Mouse (Mus musculus) hindbrain, embryonic 13.5 days (tissue): ENCODE data around the gene Nrxn2. TPM values are rescaled to one million over a fixed set of nuclear protein-coding genes. Genes with fewer than 3 reads are reported as not detected.

ENCODE experiments used
- ATAC-seq: fragments of 200-750 bp; cut with Nextera tagmentation; 2 replicates; pipeline ENCODE4 v1.8.0; 2017; ENCODE audit warnings: moderate TSS enrichment; ENCODE audit not compliant: low FRiP score
- H3K27ac ChIP-seq: fragments of 300-500 bp; sonication (generic); 2 replicates; pipeline ENCODE4 v1.5.1; 2015; ENCODE audit warnings: inconsistent platforms, mild to moderate bottlenecking, moderate library complexity
- H3K27me3 ChIP-seq: fragments of 300-500 bp; sonication (generic); 2 replicates; pipeline ENCODE4 v1.6.1; 2015; ENCODE audit warnings: mild to moderate bottlenecking, inconsistent platforms
- H3K36me3 ChIP-seq: fragments of 300-500 bp; sonication (generic); 2 replicates; pipeline ENCODE4 v1.6.1; 2015; ENCODE audit warnings: mild to moderate bottlenecking, inconsistent platforms
- H3K4me1 ChIP-seq: fragments of 300-500 bp; sonication (generic); replicated peaks from 2 replicates; pipeline ENCODE4 v1.6.1; 2015; ENCODE audit warnings: inconsistent platforms
- H3K4me2 ChIP-seq: fragments of 300-500 bp; sonication (generic); 2 replicates; pipeline ENCODE4 v1.6.1; 2015; ENCODE audit warnings: inconsistent platforms, mild to moderate bottlenecking, moderate library complexity
- H3K4me3 ChIP-seq: fragments of 300-500 bp; sonication (generic); 2 replicates; pipeline ENCODE4 v1.5.1; 2015; ENCODE audit warnings: mild to moderate bottlenecking, inconsistent platforms
- H3K9ac ChIP-seq: fragments of 300-500 bp; sonication (generic); 2 replicates; pipeline ENCODE4 v1.6.1; 2015; ENCODE audit warnings: mild to moderate bottlenecking, inconsistent platforms
- H3K9me3 ChIP-seq: fragments of 300-500 bp; sonication (generic); 2 replicates; pipeline ENCODE4 v1.6.1; 2016; ENCODE audit warnings: inconsistent platforms
- WGBS: fragments of 180-500 bp; shearing (Covaris S2); methylation state at CpG from one replicate; pipeline ENCODE4 v1.1.7; 2015; 5-methylcytosine and 5-hydroxymethylcytosine counted together
- polyA plus RNA-seq: library from polyadenylated mRNA; unstranded; fragments of >200 nt; fragmentation: Nextera tagmentation; extraction: Ambion mirVana; gene quantifications from 2 replicates; pipeline ENCODE4 v1.2.1, GENCODE M21; 2015

The Nrxn2 gene
- 23.5 and 27.7 TPM in 2 replicates for polyA plus RNA-seq

GRCm38 (mm10) chr19:6418233-6418879 lies at the start of gene Nrxn2:
Nrxn2 (plus strand) TSS chr19:6418731.
- peak; percentile 92 for ATAC-seq
- 0% methylated on average over 43 of the region's 46 CpGs for WGBS
- Histone ChIP-seq H3K36me3 (no peaks in the 10 kb centered on the region), H3K27me3 (peaks cover 16% of the 10 kb centered on the region; the same call in 1 of the 2 replicates), H3K27ac (peak within 1 kb of the TSS; percentile 97), H3K4me1 (peaks cover 81% of the 10 kb centered on the region), H3K4me2 (peak within 1 kb of the TSS; percentile 83), H3K9me3 (no peaks in the 10 kb centered on the region), H3K4me3 (peak within 1 kb of the TSS; percentile 61), H3K9ac (peak within 1 kb of the TSS; percentile 90)

DNA sequence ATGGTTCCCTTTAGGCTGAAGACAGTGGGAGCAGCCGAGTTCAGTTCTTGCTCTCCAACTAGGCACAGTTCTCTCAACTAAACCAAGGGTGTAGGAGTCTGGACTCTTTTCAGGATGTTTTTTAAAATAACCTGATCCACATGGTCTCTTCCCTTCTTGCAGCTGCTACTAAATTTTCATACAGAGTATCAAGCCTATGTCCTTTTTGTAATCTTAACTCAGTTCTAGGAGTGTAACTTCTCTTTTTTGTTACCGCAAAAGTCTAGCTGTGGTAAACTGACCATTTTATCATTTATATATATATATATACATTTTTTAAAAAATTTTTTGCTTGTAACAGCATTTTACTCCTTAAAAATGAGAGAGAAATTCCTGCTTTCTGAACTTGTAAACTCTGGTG lies 48.4 kb upstream of the Nrxn2 start:
- Histone ChIP-seq H3K27ac (no peak overlapping the region), H3K27me3 (no peaks in the 10 kb centered on the region), H3K4me3 (no peak overlapping the region), H3K4me2 (no peak overlapping the region), H3K36me3 (peaks cover 94% of the 10 kb centered on the region), H3K4me1 (peaks cover 20% of the 10 kb centered on the region), H3K9me3 (no peaks in the 10 kb centered on the region), H3K9ac (no peak overlapping the region)
- ATAC-seq, result no peak
- 93% methylated on average over 2 of the region's 2 CpGs for WGBS

GRCm38 (mm10) chr19:6372433-6372832 lies 46.1 kb upstream of the Nrxn2 start:
- no peak for ATAC-seq
- H3K9ac ChIP-seq, result no peak overlapping the region
- H3K4me3 ChIP-seq, result no peak overlapping the region
- peaks cover 11% of the 10 kb centered on the region for H3K4me1 ChIP-seq
- H3K27ac ChIP-seq, result no peak overlapping the region
- H3K36me3 ChIP-seq, result peaks cover 97% of the 10 kb centered on the region
- WGBS, result 93% methylated on average over 3 of the region's 3 CpGs
- no peaks in the 10 kb centered on the region for H3K9me3 ChIP-seq
- no peaks in the 10 kb centered on the region for H3K27me3 ChIP-seq
- H3K4me2 ChIP-seq, result no peak overlapping the region

DNA sequence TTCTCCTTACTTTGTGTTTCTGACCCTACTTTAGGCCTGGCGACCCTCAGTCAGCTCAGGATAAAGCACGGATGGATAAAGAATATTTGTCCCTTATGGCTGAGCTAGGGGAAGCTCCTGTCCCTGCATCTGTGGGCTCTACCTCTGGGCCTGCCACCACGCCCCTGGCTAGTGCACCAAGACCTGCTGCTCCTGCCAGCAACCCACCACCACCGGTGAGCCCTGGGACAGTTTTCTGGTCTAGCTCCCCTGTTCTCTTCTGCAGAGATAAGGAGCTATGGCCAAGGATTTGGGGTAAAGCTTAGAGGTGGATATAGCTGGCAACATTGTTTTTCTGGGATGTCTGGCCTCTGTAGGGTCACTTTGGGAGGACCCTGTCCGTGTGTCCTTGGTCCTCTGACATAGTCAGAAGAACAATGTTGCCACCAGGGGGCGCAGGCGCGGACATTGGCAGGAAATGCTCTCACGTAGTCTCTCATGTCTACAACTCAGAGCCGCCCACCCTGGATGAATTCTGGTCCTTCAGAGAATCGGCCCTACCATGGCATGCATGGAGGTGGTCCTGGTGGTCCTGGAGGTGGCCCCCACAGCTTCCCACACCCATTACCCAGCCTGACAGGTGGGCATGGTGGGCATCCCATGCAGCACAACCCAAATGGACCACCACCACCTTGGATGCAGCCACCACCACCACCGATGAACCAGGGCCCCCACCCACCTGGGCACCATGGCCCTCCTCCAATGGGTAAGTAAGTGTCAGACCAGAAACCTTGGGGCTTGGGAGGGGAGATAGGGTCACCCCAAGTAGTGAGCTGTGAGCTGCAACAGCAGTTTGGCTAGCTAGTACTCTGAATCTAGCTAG lies 44.8 kb upstream of the Nrxn2 start:
- Histone ChIP-seq H3K9ac (no peak overlapping the region), H3K36me3 (peaks cover 97% of the 10 kb centered on the region), H3K4me3 (no peak overlapping the region), H3K4me2 (no peak overlapping the region), H3K27ac (no peak overlapping the region), H3K9me3 (no peaks in the 10 kb centered on the region), H3K4me1 (peaks cover 12% of the 10 kb centered on the region), H3K27me3 (no peaks in the 10 kb centered on the region)
- WGBS, result 68% methylated on average over 12 of the region's 12 CpGs
- ATAC-seq, result peak; percentile 43; the same call in 1 of the 2 replicates

- no peak for ATAC-seq
- Histone ChIP-seq H3K4me3 (no peak overlapping the region), H3K36me3 (peaks cover 98% of the 10 kb centered on the region), H3K4me2 (no peak overlapping the region), H3K9me3 (no peaks in the 10 kb centered on the region), H3K4me1 (peaks cover 12% of the 10 kb centered on the region), H3K27ac (no peak overlapping the region), H3K9ac (no peak overlapping the region), H3K27me3 (no peaks in the 10 kb centered on the region)
- 99% methylated on average over 10 of the region's 10 CpGs for WGBS
Measured at GRCm38 (mm10) chr19:6374571-6374970, 44.0 kb upstream of the Nrxn2 start.

- WGBS, result 87% methylated on average over 40 of the region's 42 CpGs
- Histone ChIP-seq H3K27me3 (no peaks in the 10 kb centered on the region), H3K4me3 (no peak overlapping the region), H3K36me3 (peaks cover 89% of the 10 kb centered on the region), H3K4me2 (no peak overlapping the region), H3K9ac (no peak overlapping the region), H3K27ac (no peak overlapping the region), H3K4me1 (peaks cover 12% of the 10 kb centered on the region), H3K9me3 (no peaks in the 10 kb centered on the region)
- peak; percentile 22; the same call in 1 of the 2 replicates for ATAC-seq
Measured at GRCm38 (mm10) chr19:6375423-6376254, 42.9 kb upstream of the Nrxn2 start.

DNA sequence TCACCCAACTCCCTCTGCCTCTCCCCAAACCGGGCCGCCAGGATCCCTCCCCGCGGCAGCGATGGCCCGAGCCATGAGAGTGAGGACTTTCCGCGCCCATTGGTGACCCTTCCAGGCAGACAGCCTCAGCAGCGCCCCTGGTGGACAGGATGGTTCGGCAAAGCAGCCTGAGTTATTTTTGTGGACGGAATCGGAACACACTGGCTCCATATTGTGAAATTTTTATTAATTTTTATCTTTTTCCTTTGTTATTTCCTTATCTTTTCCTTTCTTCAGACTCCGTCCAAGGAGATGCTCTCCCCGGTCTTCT lies 42.3 kb upstream of the Nrxn2 start:
- Histone ChIP-seq H3K9me3 (no peaks in the 10 kb centered on the region), H3K27ac (no peak overlapping the region)
- WGBS, result 72% methylated on average over 14 of the region's 14 CpGs

DNA sequence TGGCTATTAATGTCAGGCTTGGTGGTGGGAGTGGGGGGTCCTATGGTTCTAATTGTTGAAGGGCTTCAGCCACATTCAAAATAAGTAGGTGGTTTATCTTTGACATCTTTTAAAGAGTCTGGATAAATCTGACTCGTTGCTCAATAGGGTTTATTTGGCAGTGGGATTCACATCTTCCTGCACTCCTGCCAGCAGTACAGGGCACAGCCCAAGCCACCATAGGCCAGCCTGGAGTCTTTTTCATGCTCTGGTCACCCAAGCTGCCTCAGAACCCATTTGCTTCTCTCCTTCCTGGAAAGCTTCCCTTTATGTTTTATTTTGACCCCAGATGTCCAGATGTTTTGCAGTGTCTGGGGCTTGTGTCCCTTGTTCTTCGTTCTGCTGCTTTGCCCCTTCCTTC lies 41.9 kb upstream of the Nrxn2 start:
- ATAC-seq, result no peak
- no peaks in the 10 kb centered on the region for H3K9me3 ChIP-seq
- H3K4me3 ChIP-seq, result no peak overlapping the region
- no peak overlapping the region for H3K9ac ChIP-seq
- H3K36me3 ChIP-seq, result peaks cover 82% of the 10 kb centered on the region
- no peak overlapping the region for H3K4me2 ChIP-seq
- peak overlapping the region; percentile 46 for H3K27ac ChIP-seq
- H3K27me3 ChIP-seq, result no peaks in the 10 kb centered on the region
- peaks cover 12% of the 10 kb centered on the region for H3K4me1 ChIP-seq
- WGBS, result 86% methylated on average over 2 of the region's 2 CpGs

More for the DNA sequence above, 42.3 kb upstream of the Nrxn2 start:
- no peaks in the 10 kb centered on the region for H3K27me3 ChIP-seq
- H3K4me3 ChIP-seq, result no peak overlapping the region
- H3K36me3 ChIP-seq, result peaks cover 86% of the 10 kb centered on the region
- H3K9ac ChIP-seq, result no peak overlapping the region
- peaks cover 12% of the 10 kb centered on the region for H3K4me1 ChIP-seq
- no peak overlapping the region for H3K4me2 ChIP-seq
- ATAC-seq, result no peak

DNA sequence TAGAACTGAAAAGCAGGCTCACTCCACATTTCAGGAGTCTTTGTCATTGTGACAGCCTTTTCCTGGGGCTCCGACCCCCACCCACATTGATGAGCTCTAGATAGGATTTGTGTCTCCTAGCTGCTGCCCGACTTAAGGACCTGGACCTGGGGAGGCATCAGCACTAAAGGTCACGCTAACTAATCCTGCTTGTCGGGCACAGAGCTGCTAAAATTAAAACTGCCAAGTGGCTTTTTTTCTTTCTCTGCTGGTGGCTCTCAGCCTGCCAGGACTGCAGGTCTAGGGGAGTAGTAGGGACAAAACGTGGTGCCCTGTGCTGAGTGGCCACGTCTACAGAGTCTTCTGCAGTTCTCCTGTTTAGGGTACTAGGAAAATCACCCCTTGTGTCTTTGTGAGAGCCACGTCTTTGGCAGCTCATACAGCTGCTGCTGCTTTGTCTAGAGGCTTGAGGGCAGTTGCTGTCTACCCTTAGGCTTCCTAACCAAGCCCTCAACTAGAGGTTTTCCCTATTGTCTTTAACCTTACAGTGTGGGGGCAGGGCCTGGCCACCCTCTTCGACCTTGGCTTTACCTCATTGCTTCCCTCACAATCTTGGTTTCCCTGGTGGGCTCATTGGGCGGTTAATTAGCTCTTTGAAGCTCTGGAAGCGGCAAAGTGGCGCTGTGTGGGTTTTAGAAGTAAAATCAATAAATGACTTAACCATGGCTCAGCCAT lies 41.0 kb upstream of the Nrxn2 start:
- Histone ChIP-seq H3K9me3 (no peaks in the 10 kb centered on the region), H3K36me3 (peaks cover 73% of the 10 kb centered on the region), H3K4me3 (no peak overlapping the region), H3K9ac (no peak overlapping the region), H3K4me1 (peaks cover 12% of the 10 kb centered on the region), H3K27ac (peak overlapping the region; percentile 76), H3K27me3 (no peaks in the 10 kb centered on the region), H3K4me2 (no peak overlapping the region)
- ATAC-seq, result no peak
- 42% methylated on average over 11 of the region's 11 CpGs for WGBS

DNA sequence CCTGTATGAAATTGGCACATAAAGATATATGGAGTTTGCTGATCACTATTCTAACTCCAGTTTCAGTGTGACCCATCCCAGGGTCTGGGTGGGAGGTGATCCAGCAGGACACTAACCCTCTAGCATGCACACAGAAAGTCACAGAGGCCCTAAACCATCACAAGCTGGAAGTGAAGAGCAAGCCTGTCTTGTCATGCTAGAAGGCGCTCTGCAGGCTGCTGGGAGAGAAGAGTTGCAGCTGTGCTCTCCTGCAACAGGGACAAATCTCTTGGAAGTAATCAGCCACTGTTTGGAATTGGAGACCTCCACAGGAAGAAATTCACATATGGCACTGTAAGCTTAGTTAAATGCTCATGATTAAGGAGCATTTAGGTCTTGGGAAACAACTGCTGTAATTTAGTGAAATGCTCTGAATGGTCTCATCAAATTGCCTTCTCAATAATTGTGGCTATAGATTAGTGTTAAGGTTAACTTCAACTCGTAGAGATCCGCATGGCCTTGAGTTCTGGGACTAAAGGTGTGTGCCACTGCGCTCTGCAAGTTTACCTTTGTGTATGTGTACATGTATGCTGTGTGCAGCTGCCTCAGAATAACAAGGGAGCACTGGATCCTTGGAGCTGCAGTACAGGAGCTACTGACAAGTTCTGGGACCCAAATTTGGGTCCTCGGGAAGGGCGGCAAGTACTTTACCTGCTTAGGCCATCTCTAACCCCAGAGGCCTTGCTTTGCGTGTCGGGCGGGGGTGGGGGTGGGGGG lies 37.9 kb upstream of the Nrxn2 start:
- H3K36me3 ChIP-seq, result peaks cover 43% of the 10 kb centered on the region
- WGBS, result 93% methylated on average over 9 of the region's 9 CpGs
- no peak overlapping the region for H3K9ac ChIP-seq
- no peak overlapping the region for H3K27ac ChIP-seq
- H3K9me3 ChIP-seq, result no peaks in the 10 kb centered on the region
- no peak for ATAC-seq
- no peak overlapping the region for H3K4me2 ChIP-seq
- H3K4me3 ChIP-seq, result no peak overlapping the region
- H3K27me3 ChIP-seq, result no peaks in the 10 kb centered on the region
- H3K4me1 ChIP-seq, result peaks cover 23% of the 10 kb centered on the region

DNA sequence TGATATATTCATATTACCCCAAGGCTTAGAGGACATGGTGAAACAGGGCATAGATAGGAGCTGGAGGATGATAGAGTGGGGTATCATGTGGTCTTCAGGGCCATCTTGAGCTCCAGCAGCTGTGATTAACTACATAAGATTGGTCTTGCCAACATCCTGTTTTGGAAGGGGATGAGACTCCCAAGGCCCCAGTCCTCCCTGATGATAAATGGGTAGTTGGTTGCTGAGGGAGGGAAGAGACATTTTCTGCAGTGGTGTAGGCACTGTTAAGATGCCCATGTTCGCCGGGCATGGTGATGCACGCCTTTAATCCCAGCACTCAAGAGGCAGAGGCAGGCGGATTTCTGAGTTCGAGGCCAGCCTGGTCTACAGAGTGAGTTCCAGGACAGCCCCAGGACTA lies 37.3 kb upstream of the Nrxn2 start:
- no peak overlapping the region for H3K9ac ChIP-seq
- H3K4me2 ChIP-seq, result no peak overlapping the region
- H3K4me3 ChIP-seq, result no peak overlapping the region
- H3K27ac ChIP-seq, result no peak overlapping the region
- H3K36me3 ChIP-seq, result peaks cover 37% of the 10 kb centered on the region
- 97% methylated on average over 5 of the region's 5 CpGs for WGBS
- ATAC-seq, result no peak
- H3K27me3 ChIP-seq, result no peaks in the 10 kb centered on the region
- no peaks in the 10 kb centered on the region for H3K9me3 ChIP-seq
- H3K4me1 ChIP-seq, result peaks cover 23% of the 10 kb centered on the region
